Mouse (Mus musculus) cortical plate, adult 2 months (tissue): Measurements from ENCODE around the gene Sel1l.

Experiments used
- CTCF ChIP-seq: fragments of 200-500 bp; IDR thresholded peaks from 2 replicates; pipeline ENCODE4 v1.5.1; 2011; ENCODE audit warnings: mild to moderate bottlenecking, control low read depth, low read length; ENCODE audit not compliant: insufficient read depth; ENCODE audit errors: extremely low read depth
- POLR2A ChIP-seq: fragments of 200-500 bp; IDR thresholded peaks from 2 replicates; pipeline ENCODE4 v1.6.1; 2011; ENCODE audit warnings: mild to moderate bottlenecking, low read length, control low read depth; ENCODE audit not compliant: insufficient read depth; ENCODE audit errors: extremely low read depth

GRCm38 (mm10) chr12:91798720-91799378 is 50.1 kb downstream of the Sel1l start:
- no peak for TF ChIP-seq CTCF
- no peak for TF ChIP-seq POLR2A
